Mouse (Mus musculus): ENCODE results near the gene Lysmd2.

DNA sequence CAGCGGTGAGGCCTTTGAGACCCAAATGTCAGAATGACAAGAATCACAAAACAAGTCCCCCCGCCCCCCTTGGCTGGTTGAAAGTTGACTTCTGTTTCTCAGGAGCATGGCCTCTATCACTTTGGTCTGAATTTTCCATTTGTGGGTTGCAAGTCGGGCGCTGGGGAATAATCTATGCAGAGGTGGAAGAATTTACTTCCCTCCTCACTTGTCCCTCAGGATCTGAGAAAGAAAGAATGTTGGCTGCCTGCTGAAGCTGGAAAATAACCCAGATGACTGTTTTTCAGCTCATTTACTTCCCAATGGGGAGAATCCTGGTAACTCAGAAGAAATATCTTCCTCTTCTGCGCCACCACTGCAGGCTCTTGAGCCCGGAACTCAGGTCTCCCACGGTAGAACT is 52.8 kb downstream of the Lysmd2 start:
- TF ChIP-seq POLR2A (IDR thresholded peaks at IDR 0.05; ENCODE audit: borderline replicate concordance, insufficient read depth, low read length): no peak
- TF ChIP-seq CTCF (IDR thresholded peaks at IDR 0.05; ENCODE audit: borderline replicate concordance, insufficient read depth, low read depth, low read length): no peak

All from cerebellum, adult 2 months (tissue).